Mouse (Mus musculus) splenic B cell, adult 2 months (primary cell): Measurements from ENCODE around the gene Gpr160.
A peak's percentile ranks its signal among the peaks of the same experiment; 100 is the strongest.
"Not testable (repeated sequence)": the region's sequence is repeated elsewhere in the genome, so short reads cannot be mapped to it uniquely, and the experiment has no call there.

Experiments used
- DNase-seq: peaks from one replicate; pipeline ENCODE4 v3.0.0-alpha.2; 2011; ENCODE audit warnings: low read depth, low spot score
- H3K27me3 ChIP-seq: 2 replicates; pipeline ENCODE4 v1.6.1; 2012; ENCODE audit warnings: mild to moderate bottlenecking, low read length, moderate library complexity, mixed read lengths; ENCODE audit not compliant: control insufficient read depth, poor library complexity, insufficient read depth, severe bottlenecking
- H3K36me3 ChIP-seq: 2 replicates; pipeline ENCODE4 v1.6.1; 2012; ENCODE audit warnings: mild to moderate bottlenecking, low read length, moderate library complexity, mixed read lengths; ENCODE audit not compliant: control insufficient read depth, poor library complexity, insufficient read depth, severe bottlenecking

Gene Gpr160

GRCm38 (mm10) chr3:30855604-30856458 lies at the start of gene Gpr160:
Gene Gpr160 (plus strand): TSS chr3:30855950.
- no peaks in the 10 kb centered on the region for H3K27me3 ChIP-seq
- peak; percentile 77 for DNase-seq
- no peaks in the 10 kb centered on the region for H3K36me3 ChIP-seq

GRCm38 (mm10) chr3:30812881-30813280 lies 42.9 kb upstream of the Gpr160 start:
- Histone ChIP-seq H3K27me3 (no peaks in the 10 kb centered on the region), H3K36me3 (peaks cover 14% of the 10 kb centered on the region)
- no peak for DNase-seq

GRCm38 (mm10) chr3:30818630-30819125 lies 37.1 kb upstream of the Gpr160 start:
- no peaks in the 10 kb centered on the region for H3K27me3 ChIP-seq
- DNase-seq, result no peak
- H3K36me3 ChIP-seq, result peaks cover 11% of the 10 kb centered on the region; the same call in 1 of the 2 replicates

GRCm38 (mm10) chr3:30822163-30822562 lies 33.6 kb upstream of the Gpr160 start:
- peaks cover 7% of the 10 kb centered on the region; the same call in 1 of the 2 replicates for H3K36me3 ChIP-seq
- DNase-seq, result no peak

GRCm38 (mm10) chr3:30826069-30826468 lies 29.7 kb upstream of the Gpr160 start:
- no peak for DNase-seq
- Histone ChIP-seq H3K27me3 (no peaks in the 10 kb centered on the region), H3K36me3 (no peaks in the 10 kb centered on the region)

More at GRCm38 (mm10) chr3:30822163-30822562, 33.6 kb upstream of the Gpr160 start:
- H3K27me3 ChIP-seq, result no peaks in the 10 kb centered on the region

- Histone ChIP-seq H3K36me3 (no peaks in the 10 kb centered on the region), H3K27me3 (no peaks in the 10 kb centered on the region)
- no peak for DNase-seq
These were observed 23.7 kb upstream of the Gpr160 start for GRCm38 (mm10) chr3:30831848-30832606.

- no peaks in the 10 kb centered on the region for H3K27me3 ChIP-seq
- H3K36me3 ChIP-seq, result no peaks in the 10 kb centered on the region
- DNase-seq, result no peak
These were observed 22.5 kb upstream of the Gpr160 start for GRCm38 (mm10) chr3:30833254-30833653.

- H3K27me3 ChIP-seq, result no peaks in the 10 kb centered on the region
These were observed 10.0 kb upstream of the Gpr160 start for GRCm38 (mm10) chr3:30845755-30846154.

GRCm38 (mm10) chr3:30847413-30847812 lies 8.3 kb upstream of the Gpr160 start:
- Histone ChIP-seq H3K27me3 (no peaks in the 10 kb centered on the region), H3K36me3 (no peaks in the 10 kb centered on the region)
- no peak for DNase-seq

More at GRCm38 (mm10) chr3:30845755-30846154, 10.0 kb upstream of the Gpr160 start:
- DNase-seq, result no peak
- H3K36me3 ChIP-seq, result no peaks in the 10 kb centered on the region

GRCm38 (mm10) chr3:30851422-30851821 lies 4.3 kb upstream of the Gpr160 start:
- DNase-seq, result no peak
- Histone ChIP-seq H3K27me3 (no peaks in the 10 kb centered on the region), H3K36me3 (no peaks in the 10 kb centered on the region)

- DNase-seq, result no peak
- Histone ChIP-seq H3K27me3 (no peaks in the 10 kb centered on the region), H3K36me3 (no peaks in the 10 kb centered on the region)
These were observed 2.2 kb upstream of the Gpr160 start for GRCm38 (mm10) chr3:30853596-30853995.

- not testable (repeated sequence) for DNase-seq, H3K36me3 ChIP-seq, H3K27me3 ChIP-seq
These were observed 3.8 kb downstream of the Gpr160 start for GRCm38 (mm10) chr3:30859599-30859998.

- H3K36me3 ChIP-seq, result no peaks in the 10 kb centered on the region
- DNase-seq, result no peak
- no peaks in the 10 kb centered on the region for H3K27me3 ChIP-seq
These were observed 5.0 kb downstream of the Gpr160 start for GRCm38 (mm10) chr3:30860705-30861104.

GRCm38 (mm10) chr3:30863712-30864435 lies 8.1 kb downstream of the Gpr160 start:
- no peak for DNase-seq
- Histone ChIP-seq H3K27me3 (no peaks in the 10 kb centered on the region), H3K36me3 (no peaks in the 10 kb centered on the region)
